Mouse (Mus musculus): ENCODE results near the gene Kat5. TPM values are rescaled to one million over a fixed set of nuclear protein-coding genes. Genes with fewer than 3 reads are reported as not detected.

The Kat5 gene
- 82.3 and 84.7 TPM in 2 replicates for polyA plus RNA-seq (2015; fragmentation: Nextera tagmentation; extraction: Ambion mirVana)

DNA sequence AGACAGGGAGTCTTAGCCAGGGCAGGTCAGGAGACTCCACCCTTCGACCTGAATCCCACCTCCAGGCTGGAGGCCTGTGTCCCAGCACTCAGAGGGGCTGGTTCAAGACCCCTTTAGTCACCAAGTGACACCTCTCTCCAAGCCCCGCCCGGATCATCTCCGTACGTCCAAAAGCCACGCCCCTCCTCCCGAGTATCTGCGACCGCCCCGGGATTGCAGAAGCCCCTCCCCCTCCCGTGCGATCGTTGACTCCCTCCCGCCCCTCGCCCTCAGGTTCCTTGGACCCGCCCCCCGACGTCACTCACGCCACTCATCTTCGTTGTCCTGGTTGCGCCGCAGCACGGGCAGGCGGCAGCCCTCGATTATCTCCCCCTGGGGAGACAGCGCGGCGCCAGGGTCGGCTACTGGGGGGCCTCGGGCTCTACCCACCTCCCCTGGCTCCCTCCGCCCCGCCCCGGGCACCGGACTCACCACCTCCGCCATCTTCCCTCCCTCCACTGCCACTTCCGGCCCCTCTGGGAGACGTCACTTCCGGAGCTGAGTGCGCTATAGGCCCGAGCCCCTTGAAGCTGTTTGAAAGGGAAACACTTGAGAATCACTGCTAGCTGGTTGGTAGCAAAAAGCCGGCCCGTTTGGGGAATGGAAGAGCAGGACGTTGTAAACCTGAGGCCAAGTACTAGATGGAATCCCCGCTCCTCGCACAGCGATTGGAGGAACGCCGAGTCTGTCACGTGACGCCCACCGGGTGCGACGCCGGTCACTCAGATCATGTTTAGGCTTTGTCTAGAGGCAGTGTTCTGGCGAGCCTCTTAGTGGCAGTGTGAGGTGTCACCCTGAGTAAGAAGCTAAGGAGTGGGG is at the start of gene Kat5:
Kat5 (minus strand) TSS at position 691 of the 858 bp plus-strand sequence.
- ATAC-seq (replicated peaks) = peak; percentile 93
- whole genome bisulfite sequencing = under 1% methylated on average over 55 of the region's 55 CpGs

DNA sequence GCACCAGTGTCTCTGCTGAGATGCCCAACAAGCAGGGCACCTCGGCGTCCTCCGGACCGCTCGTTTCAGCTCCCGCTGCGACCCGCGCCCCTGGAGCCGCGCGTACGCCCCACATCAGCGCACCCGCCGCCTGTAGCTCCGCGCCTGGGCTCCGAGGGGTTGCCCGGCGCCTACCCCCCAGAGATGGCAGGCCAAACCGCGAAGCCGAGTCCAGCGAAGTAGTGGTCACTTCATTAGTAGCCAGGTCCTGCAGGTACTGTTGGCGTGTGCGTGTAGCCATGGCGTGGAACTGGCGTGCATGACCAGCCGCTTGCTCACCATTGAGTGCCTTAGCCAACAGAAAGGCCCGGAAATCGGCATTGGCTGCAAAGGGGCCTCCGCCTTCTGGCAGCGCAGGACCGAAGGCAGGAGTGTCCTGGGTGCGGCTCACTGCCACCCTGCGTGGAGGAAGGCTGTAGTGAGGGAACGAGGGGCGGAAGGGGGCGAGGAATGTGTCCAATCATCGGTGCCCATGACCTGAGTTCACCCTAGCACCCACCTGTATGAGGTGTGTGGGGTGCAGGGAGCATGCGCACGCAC is 44.8 kb upstream of the Kat5 start:
- peak overlapping the region; percentile 39; the same call in 1 of the 2 replicates for H3K9ac ChIP-seq
- H3K27ac ChIP-seq = no peak overlapping the region
- H3K4me2 ChIP-seq = peak overlapping the region; percentile 52
- peaks cover 16% of the 10 kb centered on the region for H3K4me1 ChIP-seq
- H3K4me3 ChIP-seq = peak overlapping the region; percentile 33
- H3K27me3 ChIP-seq (replicated peaks) = peaks cover 28% of the 10 kb centered on the region
- peak; percentile 42 for ATAC-seq (replicated peaks)
- H3K9me3 ChIP-seq = no peaks in the 10 kb centered on the region
- 12% methylated on average over 43 of the region's 43 CpGs for WGBS
- no peaks in the 10 kb centered on the region for H3K36me3 ChIP-seq (replicated peaks)

More for the DNA sequence above, at the start of gene Kat5:
- Histone ChIP-seq H3K9ac (peak within 1 kb of the TSS; percentile 92), H3K9me3 (no peaks in the 10 kb centered on the region), H3K36me3 (replicated peaks) (peaks cover 29% of the 10 kb centered on the region), H3K27ac (peak within 1 kb of the TSS; percentile 100), H3K4me3 (peak within 1 kb of the TSS; percentile 78), H3K4me2 (peak within 1 kb of the TSS; percentile 59), H3K4me1 (peaks cover 22% of the 10 kb centered on the region), H3K27me3 (replicated peaks) (no peaks in the 10 kb centered on the region; the same call in 1 of the 2 replicates)

DNA sequence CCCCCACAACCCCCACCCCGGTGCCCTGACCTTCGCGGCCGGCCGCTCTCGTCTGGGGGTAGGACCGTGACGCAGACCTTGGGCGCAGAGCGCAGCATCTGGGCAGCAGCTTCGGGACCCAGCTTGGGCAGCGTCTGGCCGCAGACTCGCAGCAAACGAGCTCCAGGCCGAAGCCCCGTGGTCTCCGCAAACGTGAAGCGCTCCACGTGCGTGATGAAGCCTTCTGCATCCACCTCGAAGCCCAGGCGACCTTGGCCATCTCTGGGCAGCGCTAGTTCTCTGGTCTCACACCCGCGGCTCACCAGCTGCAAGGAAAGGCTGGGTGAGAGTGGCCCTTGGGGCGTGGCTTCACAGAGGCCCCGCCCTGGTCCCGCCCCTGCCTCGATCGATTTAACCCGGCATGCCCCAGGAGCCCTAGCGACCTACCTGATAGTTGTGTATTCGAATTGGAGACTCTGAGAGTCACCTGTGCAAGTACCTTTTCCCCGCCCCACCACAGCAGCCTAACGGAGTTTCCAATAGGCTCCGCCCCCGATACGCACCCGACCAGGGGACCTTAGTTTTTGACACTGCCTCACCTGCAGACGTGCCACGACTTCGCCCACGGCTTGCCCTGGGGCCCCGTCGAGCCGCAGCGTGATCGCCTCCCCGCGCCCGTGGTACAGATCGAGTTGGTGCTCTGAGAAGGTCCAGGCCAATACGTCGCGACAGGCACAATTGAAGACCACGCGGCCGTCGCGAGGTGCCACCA is 44.1 kb upstream of the Kat5 start:
- peak; percentile 65 for ATAC-seq (replicated peaks)
- peaks cover 17% of the 10 kb centered on the region for H3K4me1 ChIP-seq
- H3K4me3 ChIP-seq = peak overlapping the region; percentile 33
- no peaks in the 10 kb centered on the region for H3K9me3 ChIP-seq
- 5% methylated on average over 62 of the region's 62 CpGs for WGBS
- H3K27ac ChIP-seq = no peak overlapping the region
- H3K9ac ChIP-seq = peak overlapping the region; percentile 39; the same call in 1 of the 2 replicates
- no peaks in the 10 kb centered on the region for H3K36me3 ChIP-seq (replicated peaks)
- peaks cover 28% of the 10 kb centered on the region for H3K27me3 ChIP-seq (replicated peaks)
- peak overlapping the region; percentile 52 for H3K4me2 ChIP-seq

DNA sequence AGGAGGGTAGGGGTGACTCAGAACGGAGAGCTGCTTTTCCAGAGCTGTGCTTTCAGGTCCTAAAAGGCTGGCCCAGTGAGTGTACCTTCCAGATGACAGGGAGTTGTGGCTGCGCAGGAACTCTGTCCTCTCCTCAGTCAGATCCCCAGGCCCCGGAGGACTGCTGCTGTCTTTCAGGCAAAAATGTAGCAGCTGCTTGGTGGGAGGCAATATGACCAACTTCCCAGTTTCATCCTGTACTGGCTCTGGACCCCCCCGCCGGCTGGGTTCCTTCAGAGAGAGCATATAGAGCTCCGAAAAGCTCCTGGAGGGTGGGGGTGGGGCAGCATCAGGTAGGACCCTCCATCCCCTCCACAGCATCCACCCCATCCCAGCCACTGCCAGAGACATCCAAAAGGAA is 42.5 kb upstream of the Kat5 start:
- 83% methylated on average over 6 of the region's 6 CpGs for WGBS
- peaks cover 30% of the 10 kb centered on the region for H3K4me1 ChIP-seq
- H3K27me3 ChIP-seq (replicated peaks) = peaks cover 28% of the 10 kb centered on the region
- ATAC-seq (replicated peaks) = no peak
- H3K4me3 ChIP-seq = no peak overlapping the region
- H3K4me2 ChIP-seq = no peak overlapping the region
- no peak overlapping the region for H3K9ac ChIP-seq
- H3K36me3 ChIP-seq (replicated peaks) = 0 out of 2 replicates have a peak, but pooled peaks cover 3% of the 10 kb centered on the region
- no peak overlapping the region for H3K27ac ChIP-seq
- H3K9me3 ChIP-seq = no peaks in the 10 kb centered on the region

DNA sequence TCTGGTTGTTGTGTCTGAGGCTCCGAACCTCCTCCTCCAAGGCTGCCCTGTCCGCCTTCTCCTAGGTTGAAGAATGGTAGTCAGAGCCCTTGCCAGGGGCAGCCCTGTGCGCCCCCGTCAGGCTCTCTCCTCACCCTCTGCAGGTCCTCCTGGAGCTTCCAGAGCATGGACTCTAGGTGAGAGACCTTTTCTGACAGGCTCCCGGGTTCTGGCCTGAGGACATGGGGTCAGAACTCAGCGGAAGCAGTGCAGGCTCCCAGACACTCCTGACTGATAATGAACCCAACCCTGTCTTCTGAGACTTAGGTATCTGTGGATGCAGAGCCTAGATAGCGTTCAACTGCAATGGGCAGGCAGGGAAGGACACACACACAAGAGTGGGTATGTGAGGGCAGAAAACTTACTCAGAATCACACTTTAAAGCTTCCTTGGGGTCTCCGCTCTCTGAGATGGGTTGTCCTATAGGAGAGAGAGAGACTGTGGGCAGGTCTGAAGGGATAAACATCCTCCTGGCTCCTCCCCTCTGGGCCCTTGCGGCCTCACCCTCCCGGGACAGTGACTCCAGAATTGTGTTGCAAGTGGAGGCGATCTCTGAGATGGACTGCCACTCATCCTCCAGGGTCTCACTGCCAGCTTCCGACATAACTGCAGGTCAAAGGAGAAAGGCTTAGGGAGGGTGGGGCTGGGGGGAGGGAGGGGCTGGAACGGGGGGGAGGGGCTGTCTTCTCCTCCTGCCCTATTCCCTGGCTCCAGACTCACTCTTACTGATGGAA is 41.7 kb upstream of the Kat5 start:
- peaks cover 28% of the 10 kb centered on the region for H3K27me3 ChIP-seq (replicated peaks)
- H3K27ac ChIP-seq = no peak overlapping the region
- 54% methylated on average over 13 of the region's 13 CpGs for WGBS
- H3K9me3 ChIP-seq = no peaks in the 10 kb centered on the region
- no peak overlapping the region for H3K4me2 ChIP-seq
- H3K4me3 ChIP-seq = no peak overlapping the region
- H3K9ac ChIP-seq = no peak overlapping the region
- H3K4me1 ChIP-seq = peaks cover 30% of the 10 kb centered on the region
- no peak for ATAC-seq (replicated peaks)
- peaks cover 10% of the 10 kb centered on the region for H3K36me3 ChIP-seq (replicated peaks)

DNA sequence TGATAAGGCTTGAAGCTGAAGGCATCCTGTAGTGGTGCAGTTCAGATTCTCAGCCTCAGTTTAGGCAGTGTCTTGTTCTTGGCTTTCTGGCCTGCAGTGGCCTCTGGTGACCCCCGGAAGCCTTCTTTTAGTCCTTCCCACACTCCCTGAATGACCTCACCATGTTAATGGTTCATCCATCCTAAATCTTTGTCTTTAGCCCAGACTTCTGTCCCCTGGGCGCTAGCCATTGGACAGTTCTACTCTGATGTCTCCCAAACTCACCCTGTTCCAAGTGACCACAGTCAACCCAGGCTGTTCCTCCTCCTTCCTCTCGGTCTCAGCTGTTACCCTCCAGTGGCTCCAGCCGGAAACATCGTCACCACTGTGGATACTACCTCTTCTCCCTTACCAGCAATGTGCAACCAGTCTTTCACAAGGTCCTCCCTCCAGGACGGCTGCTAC is 39.3 kb upstream of the Kat5 start:
- Histone ChIP-seq H3K27ac (peak overlapping the region; percentile 76), H3K4me1 (peaks cover 21% of the 10 kb centered on the region), H3K27me3 (replicated peaks) (peaks cover 6% of the 10 kb centered on the region), H3K9me3 (no peaks in the 10 kb centered on the region), H3K36me3 (replicated peaks) (peaks cover 33% of the 10 kb centered on the region), H3K4me3 (peak overlapping the region; percentile 23), H3K4me2 (peak overlapping the region; percentile 52), H3K9ac (peak overlapping the region; percentile 29; the same call in 1 of the 2 replicates)
- WGBS = 74% methylated on average over 6 of the region's 6 CpGs
- ATAC-seq (replicated peaks) = peak; percentile 57; the same call in 1 of the 2 replicates

DNA sequence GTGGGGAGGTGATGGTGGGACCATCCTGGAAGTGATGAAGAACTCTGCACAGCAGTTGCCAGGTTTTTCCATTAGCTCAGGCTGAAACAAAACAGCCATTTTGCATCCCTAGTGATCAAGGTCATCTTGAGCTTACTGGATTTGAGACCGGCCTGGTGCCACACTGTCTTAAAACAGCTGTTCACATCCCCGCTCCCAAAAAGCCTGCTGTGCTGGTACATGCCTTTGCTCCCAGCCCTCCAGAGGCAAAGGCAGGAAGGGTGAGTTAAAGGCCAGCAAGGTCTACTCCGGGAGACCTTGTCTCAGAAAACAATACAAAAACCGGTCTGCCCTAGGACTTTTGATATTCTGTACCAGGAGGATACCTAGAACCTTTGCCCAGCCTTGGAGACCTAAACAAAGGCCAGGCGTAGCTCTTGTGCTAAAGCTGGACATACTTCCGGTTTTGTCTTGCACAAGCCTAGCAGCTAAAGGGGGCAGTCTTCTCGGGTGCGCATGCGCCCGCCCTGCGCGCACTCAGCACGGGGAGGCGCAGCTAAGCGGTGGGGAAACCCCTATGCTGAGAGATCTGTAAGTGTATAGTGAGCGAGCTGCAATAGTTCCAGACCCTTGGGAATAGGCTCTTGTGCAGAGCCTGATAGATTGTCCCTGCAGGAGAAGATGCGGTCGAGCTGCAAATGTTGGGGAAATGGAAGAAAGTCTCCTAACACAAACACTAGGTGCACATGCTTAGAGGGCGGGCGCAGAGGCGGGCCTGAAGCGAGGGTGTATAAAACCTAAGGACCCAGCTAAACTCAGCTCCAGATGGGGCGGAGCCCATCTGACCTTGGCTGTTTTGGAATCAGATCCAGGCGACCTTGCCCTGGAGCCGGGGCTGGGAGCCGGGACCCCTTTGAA is 38.6 kb upstream of the Kat5 start:
- no peaks in the 10 kb centered on the region for H3K9me3 ChIP-seq
- H3K27ac ChIP-seq = peak overlapping the region; percentile 76
- H3K36me3 ChIP-seq (replicated peaks) = peaks cover 39% of the 10 kb centered on the region
- H3K4me1 ChIP-seq = peaks cover 14% of the 10 kb centered on the region
- H3K4me3 ChIP-seq = peak overlapping the region; percentile 23
- 0 out of 2 replicates have a peak, but pooled peaks cover 4% of the 10 kb centered on the region for H3K27me3 ChIP-seq (replicated peaks)
- H3K9ac ChIP-seq = peak overlapping the region; percentile 29
- ATAC-seq (replicated peaks) = peak; percentile 91
- H3K4me2 ChIP-seq = peak overlapping the region; percentile 52
- WGBS = 14% methylated on average over 26 of the region's 26 CpGs

DNA sequence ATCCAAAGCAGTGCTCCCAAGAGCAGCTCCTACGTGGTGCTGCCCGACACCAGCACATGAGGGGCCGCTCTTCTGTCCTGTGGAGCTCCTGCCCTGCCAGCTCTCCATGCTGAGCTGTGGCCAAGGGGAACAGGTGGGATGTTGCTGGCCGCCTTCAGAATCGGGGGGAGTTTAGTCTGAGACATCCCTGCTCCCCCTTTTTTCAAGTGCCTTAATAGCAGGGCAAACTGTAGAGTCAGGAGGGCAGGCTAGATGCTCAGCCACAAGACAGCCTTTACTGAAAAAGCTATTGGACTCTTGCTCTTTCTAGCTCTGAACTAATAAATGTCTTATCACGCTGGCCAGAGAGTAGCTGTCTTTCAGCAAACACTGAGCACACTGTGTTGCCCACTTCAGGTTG is 37.8 kb upstream of the Kat5 start:
- WGBS = 95% methylated on average over 6 of the region's 6 CpGs
- peaks cover 45% of the 10 kb centered on the region for H3K36me3 ChIP-seq (replicated peaks)
- no peaks in the 10 kb centered on the region for H3K27me3 ChIP-seq (replicated peaks)
- H3K4me2 ChIP-seq = no peak overlapping the region
- no peak for ATAC-seq (replicated peaks)
- peaks cover 14% of the 10 kb centered on the region for H3K4me1 ChIP-seq
- H3K27ac ChIP-seq = peak overlapping the region; percentile 76
- no peak overlapping the region for H3K9ac ChIP-seq
- no peak overlapping the region for H3K4me3 ChIP-seq
- no peaks in the 10 kb centered on the region for H3K9me3 ChIP-seq

DNA sequence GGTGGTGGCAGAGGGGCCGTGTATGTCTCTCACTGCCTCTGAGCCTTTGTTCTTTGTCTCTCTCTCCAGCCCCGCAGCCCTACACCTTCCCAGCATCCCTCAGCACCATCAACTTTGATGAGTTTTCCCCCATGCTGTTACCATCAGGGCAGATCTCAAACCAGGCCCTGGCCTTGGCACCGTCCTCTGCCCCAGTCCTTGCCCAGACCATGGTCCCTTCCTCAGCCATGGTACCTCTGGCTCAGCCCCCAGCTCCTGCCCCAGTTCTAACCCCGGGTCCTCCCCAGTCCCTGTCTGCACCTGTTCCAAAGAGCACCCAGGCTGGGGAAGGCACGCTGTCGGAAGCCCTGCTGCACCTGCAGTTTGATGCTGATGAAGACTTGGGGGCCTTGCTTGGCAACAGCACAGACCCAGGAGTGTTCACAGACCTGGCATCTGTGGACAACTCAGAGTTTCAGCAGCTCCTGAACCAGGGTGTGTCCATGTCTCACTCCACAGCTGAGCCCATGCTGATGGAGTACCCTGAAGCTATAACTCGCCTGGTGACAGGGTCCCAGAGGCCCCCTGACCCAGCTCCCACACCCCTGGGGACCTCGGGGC is 36.8 kb upstream of the Kat5 start:
- WGBS = 93% methylated on average over 8 of the region's 8 CpGs
- Histone ChIP-seq H3K36me3 (replicated peaks) (peaks cover 53% of the 10 kb centered on the region), H3K4me2 (no peak overlapping the region), H3K9ac (no peak overlapping the region), H3K27me3 (replicated peaks) (no peaks in the 10 kb centered on the region), H3K4me1 (peaks cover 14% of the 10 kb centered on the region), H3K27ac (no peak overlapping the region), H3K4me3 (no peak overlapping the region), H3K9me3 (no peaks in the 10 kb centered on the region)
- no peak for ATAC-seq (replicated peaks)

DNA sequence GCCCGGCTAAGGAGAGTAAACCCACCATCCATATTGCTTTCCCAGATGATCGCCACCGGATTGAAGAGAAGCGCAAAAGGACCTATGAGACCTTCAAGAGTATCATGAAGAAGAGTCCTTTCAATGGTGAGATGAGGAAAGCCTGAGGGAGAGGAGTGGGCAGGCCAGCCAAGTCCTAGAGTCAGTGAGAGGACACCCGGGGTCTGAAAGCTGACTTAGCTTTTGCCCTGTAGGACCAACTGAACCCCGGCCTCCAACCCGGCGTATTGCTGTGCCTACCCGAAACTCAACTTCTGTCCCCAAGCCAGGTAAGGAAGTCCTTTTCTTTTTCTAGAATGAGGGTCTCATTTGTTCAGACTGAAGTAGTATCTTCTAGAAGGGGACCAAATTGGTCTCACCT is 35.2 kb upstream of the Kat5 start:
- no peak for ATAC-seq (replicated peaks)
- Histone ChIP-seq H3K4me1 (peaks cover 14% of the 10 kb centered on the region), H3K9ac (no peak overlapping the region), H3K27me3 (replicated peaks) (no peaks in the 10 kb centered on the region), H3K36me3 (replicated peaks) (peaks cover 69% of the 10 kb centered on the region), H3K27ac (no peak overlapping the region), H3K4me2 (no peak overlapping the region), H3K9me3 (no peaks in the 10 kb centered on the region), H3K4me3 (no peak overlapping the region)
- 97% methylated on average over 9 of the region's 9 CpGs for WGBS

All from midbrain, embryonic 15.5 days (tissue).